Mouse (Mus musculus) testis, adult 2 months (tissue): ENCODE results near the gene Olfr1410.
A peak's percentile ranks its signal among the peaks of the same experiment; 100 is the strongest.

ENCODE experiments used
- CTCF ChIP-seq: fragments of 200-500 bp; IDR thresholded peaks from 2 replicates; pipeline ENCODE4 v1.5.1; 2012; ENCODE audit warnings: low read depth, mild to moderate bottlenecking, inconsistent platforms, low read length, moderate library complexity; ENCODE audit not compliant: control insufficient read depth, insufficient read depth, insufficient replicate concordance
- POLR2A ChIP-seq: fragments of 200-500 bp; IDR thresholded peaks from 2 replicates; pipeline ENCODE4 v1.6.1; 2012; ENCODE audit warnings: low read depth, mild to moderate bottlenecking, inconsistent platforms, low read length, moderate library complexity; ENCODE audit not compliant: control insufficient read depth

DNA sequence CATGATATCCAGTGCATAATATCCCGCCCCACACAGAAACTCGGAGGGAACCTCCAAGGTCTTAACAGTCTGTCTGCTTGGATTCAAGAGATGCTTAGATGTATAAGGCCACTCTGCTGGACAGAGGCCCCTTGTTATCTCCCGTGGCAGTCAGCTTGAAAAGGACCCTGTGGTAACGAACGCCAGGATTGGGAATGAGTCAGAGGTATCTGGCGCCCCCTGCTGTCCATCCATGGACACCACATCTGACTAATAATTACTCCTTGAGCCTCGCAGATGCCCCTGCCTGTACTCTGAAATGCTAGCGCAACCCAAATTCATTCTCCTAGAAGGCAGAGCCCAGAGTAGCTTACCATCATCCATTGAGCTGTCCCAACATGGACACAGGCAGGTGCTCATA is 42.2 kb downstream of the Olfr1410 start:
- TF ChIP-seq CTCF (peak; percentile 94), POLR2A (no peak)
